Mouse (Mus musculus) hindbrain, embryonic 11.5 days (tissue): ENCODE measurements around the gene Gm9767. TPM values are rescaled to one million over a fixed set of nuclear protein-coding genes. Genes with fewer than 3 reads are reported as not detected.

Experiments
- ATAC-seq: fragments of 200-750 bp; cut with Nextera tagmentation; 2 replicates; pipeline ENCODE4 v1.8.0; 2017; ENCODE audit warnings: mild to moderate bottlenecking, moderate TSS enrichment, moderate library complexity; ENCODE audit not compliant: low FRiP score
- DNase-seq: peaks from one replicate; pipeline ENCODE4 v3.0.0-alpha.2; 2015; ENCODE audit warnings: low spot score
- H3K27ac ChIP-seq: fragments of 300-500 bp; sonication (generic); 2 replicates; pipeline ENCODE4 v1.5.1; 2014; ENCODE audit warnings: mild to moderate bottlenecking, low read depth, low read length
- H3K27me3 ChIP-seq: fragments of 300-500 bp; sonication (generic); 2 replicates; pipeline ENCODE4 v1.6.1; 2014; ENCODE audit warnings: mild to moderate bottlenecking, low read length, moderate library complexity, mixed read lengths; ENCODE audit not compliant: control insufficient read depth, insufficient read depth
- H3K36me3 ChIP-seq: fragments of 300-500 bp; sonication (generic); 2 replicates; pipeline ENCODE4 v1.6.1; 2014; ENCODE audit warnings: mild to moderate bottlenecking, low read length, moderate library complexity, mixed read lengths; ENCODE audit not compliant: control insufficient read depth, insufficient read depth
- H3K4me1 ChIP-seq: fragments of 300-500 bp; sonication (generic); replicated peaks from 2 replicates; pipeline ENCODE4 v1.6.1; 2014; ENCODE audit warnings: low read length, mixed read lengths; ENCODE audit not compliant: control insufficient read depth, insufficient read depth
- H3K4me2 ChIP-seq: fragments of 300-500 bp; sonication (generic); replicated peaks from 2 replicates; pipeline ENCODE4 v1.6.1; 2014; ENCODE audit warnings: mild to moderate bottlenecking, low read depth, low read length
- H3K4me3 ChIP-seq: fragments of 300-500 bp; sonication (generic); 2 replicates; pipeline ENCODE4 v1.5.1; 2014; ENCODE audit warnings: low read depth, low read length
- H3K9ac ChIP-seq: fragments of 300-500 bp; sonication (generic); 2 replicates; pipeline ENCODE4 v1.6.1; 2014; ENCODE audit warnings: low read depth, low read length
- H3K9me3 ChIP-seq: fragments of 300-500 bp; sonication (generic); 2 replicates; pipeline ENCODE4 v1.6.1; 2016; ENCODE audit warnings: low read length; ENCODE audit not compliant: control insufficient read depth
- WGBS: fragments of 180-500 bp; shearing (Covaris S2); extraction: QIAGEN DNeasy Blood & Tissue Kit; methylation state at CpG from one replicate; pipeline ENCODE4 v1.1.7; 2014; 5-methylcytosine and 5-hydroxymethylcytosine counted together
- polyA plus RNA-seq: library from polyadenylated mRNA; unstranded; fragments of >200 nt; fragmentation: Nextera tagmentation; extraction: Ambion mirVana; gene quantifications from 2 replicates; pipeline ENCODE4 v1.2.1, GENCODE M21; 2014

Gene Gm9767
- polyA plus RNA-seq = 0.25 and 1.0 TPM in 2 replicates

DNA sequence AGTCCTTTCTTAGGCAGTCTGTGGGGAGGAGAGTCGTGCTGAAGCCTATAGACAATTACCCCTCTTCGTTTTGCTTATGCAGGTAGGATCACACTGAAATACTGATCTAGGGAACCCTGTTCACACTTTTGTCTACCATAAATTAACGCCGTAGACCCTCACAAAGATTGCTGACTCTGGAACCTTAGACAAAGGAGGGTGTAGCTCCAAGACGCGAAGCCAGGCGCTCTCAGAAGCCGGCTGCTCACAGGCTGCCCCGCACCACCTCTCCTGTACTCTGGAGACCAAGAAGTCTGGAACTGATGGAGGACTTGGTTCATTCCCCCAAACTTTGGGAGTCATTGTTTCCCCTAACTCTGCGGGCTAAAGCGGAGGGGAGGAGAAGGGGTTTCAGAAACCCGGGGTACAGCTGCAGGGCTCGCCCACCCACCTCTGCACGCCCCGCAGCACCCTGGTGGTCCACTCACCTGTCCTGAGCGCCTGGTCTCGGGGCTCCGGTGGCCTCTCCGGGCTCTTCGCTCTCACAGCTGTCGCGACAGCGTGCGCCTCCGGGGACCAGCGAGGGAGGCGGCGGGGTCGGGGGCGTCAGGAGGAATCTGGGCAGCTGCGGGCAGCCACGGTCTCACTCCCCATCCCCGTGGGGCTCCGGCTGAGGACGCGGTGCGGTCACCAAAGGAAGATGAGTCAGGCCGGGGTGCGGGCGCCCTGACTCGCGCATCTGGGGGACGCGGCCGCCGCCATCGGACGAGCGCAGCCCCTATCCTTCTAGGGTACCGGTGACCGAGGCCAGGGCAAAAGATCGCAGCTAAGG lies at the start of gene Gm9767:
TSS of gene Gm9767 (plus strand) at position 585 of the 811 bp plus-strand sequence.
- peak within 1 kb of the TSS; percentile 88 for H3K4me2 ChIP-seq
- peak; percentile 73 for ATAC-seq
- H3K36me3 ChIP-seq = no peaks in the 10 kb centered on the region
- no peaks in the 10 kb centered on the region for H3K9me3 ChIP-seq
- H3K27me3 ChIP-seq = no peaks in the 10 kb centered on the region
- no peaks in the 10 kb centered on the region for H3K4me1 ChIP-seq
- no peak within 1 kb of the TSS for H3K27ac ChIP-seq
- H3K9ac ChIP-seq = peak within 1 kb of the TSS; percentile 81
- DNase-seq = peak; percentile 57
- peak within 1 kb of the TSS; percentile 69 for H3K4me3 ChIP-seq
- 2% methylated on average over 52 of the region's 52 CpGs for WGBS

GRCm38 (mm10) chr10:26034931-26035330 lies 43.1 kb upstream of the Gm9767 start:
- Histone ChIP-seq H3K4me2 (no peak overlapping the region), H3K4me3 (no peak overlapping the region), H3K9me3 (no peaks in the 10 kb centered on the region), H3K27me3 (no peaks in the 10 kb centered on the region), H3K27ac (no peak overlapping the region), H3K36me3 (no peaks in the 10 kb centered on the region), H3K9ac (no peak overlapping the region), H3K4me1 (no peaks in the 10 kb centered on the region)
- ATAC-seq (no peak), DNase-seq (no peak)
- 83% methylated on average over 5 of the region's 5 CpGs for WGBS

- Histone ChIP-seq H3K4me2 (no peak overlapping the region), H3K4me3 (no peak overlapping the region), H3K27ac (no peak overlapping the region), H3K9me3 (no peaks in the 10 kb centered on the region), H3K36me3 (no peaks in the 10 kb centered on the region), H3K9ac (no peak overlapping the region), H3K4me1 (no peaks in the 10 kb centered on the region), H3K27me3 (no peaks in the 10 kb centered on the region)
- ATAC-seq (no peak), DNase-seq (no peak)
- 95% methylated on average over 2 of the region's 2 CpGs for WGBS
Observed at GRCm38 (mm10) chr10:26051177-26051576, 26.9 kb upstream of the Gm9767 start.

DNA sequence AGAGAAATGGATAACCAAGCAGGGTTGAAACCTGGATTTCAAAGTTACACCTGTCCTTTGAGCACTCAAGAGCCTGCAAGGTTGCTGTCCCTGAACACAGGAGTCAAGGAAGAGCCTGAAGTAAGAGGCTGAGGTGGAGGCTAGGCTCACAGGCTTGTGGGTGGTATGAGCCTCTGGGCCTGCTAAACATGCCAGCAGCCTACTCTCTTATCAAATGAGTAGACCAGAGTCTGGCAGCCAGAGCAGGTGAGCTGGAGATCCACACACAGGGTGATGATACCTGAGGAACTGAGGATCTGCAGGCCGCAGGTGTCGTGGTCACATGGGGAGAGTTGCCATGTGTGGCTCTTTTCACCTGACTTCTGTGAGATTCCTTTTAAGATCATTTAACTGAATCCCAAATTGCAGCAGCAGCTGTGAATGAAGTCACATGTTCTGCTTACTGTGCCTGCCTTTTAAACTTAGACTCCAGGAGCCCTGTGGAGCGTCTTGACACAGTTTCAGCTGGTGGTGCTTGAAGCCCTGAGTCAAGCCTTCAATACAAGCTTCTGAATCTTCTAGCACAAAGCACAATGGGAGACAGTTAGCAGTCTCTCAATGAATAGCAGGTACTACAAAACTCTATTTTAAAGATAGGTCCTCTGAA lies 18.3 kb upstream of the Gm9767 start:
- no peaks in the 10 kb centered on the region for H3K36me3 ChIP-seq
- no peak overlapping the region for H3K4me2 ChIP-seq
- no peak overlapping the region for H3K4me3 ChIP-seq
- 85% methylated on average over 3 of the region's 3 CpGs for WGBS
- H3K27ac ChIP-seq = no peak overlapping the region
- H3K9me3 ChIP-seq = no peaks in the 10 kb centered on the region
- no peaks in the 10 kb centered on the region for H3K27me3 ChIP-seq
- DNase-seq (no peak), ATAC-seq (no peak)
- H3K9ac ChIP-seq = no peak overlapping the region
- H3K4me1 ChIP-seq = no peaks in the 10 kb centered on the region

DNA sequence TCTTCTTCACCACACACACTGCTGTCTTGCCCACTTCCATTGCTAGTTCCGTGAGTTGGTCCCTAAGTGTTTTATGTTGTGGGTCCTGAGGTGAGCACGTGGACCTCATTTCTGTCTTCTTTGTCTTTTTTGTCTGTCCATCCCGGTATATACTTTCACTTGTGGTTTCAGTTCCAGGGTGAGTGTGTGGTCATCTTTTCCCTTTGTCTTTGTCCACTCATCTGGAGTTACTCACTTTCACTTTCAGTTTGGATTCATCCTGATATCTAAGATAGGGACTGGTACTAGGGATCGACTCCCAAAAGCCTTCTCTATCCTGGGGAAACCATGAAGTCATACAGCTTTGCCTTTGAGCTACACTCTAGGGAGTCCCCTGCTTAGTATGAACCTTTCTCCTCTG lies 15.0 kb upstream of the Gm9767 start:
- no peak for DNase-seq
- H3K36me3 ChIP-seq = no peaks in the 10 kb centered on the region
- ATAC-seq = no peak
- H3K27ac ChIP-seq = no peak overlapping the region
- H3K4me1 ChIP-seq = no peaks in the 10 kb centered on the region
- H3K27me3 ChIP-seq = no peaks in the 10 kb centered on the region
- no peak overlapping the region for H3K4me2 ChIP-seq
- H3K4me3 ChIP-seq = no peak overlapping the region
- no peak overlapping the region for H3K9ac ChIP-seq
- 86% methylated on average over 4 of the region's 4 CpGs for WGBS
- no peaks in the 10 kb centered on the region for H3K9me3 ChIP-seq

- no peaks in the 10 kb centered on the region for H3K9me3 ChIP-seq
- H3K36me3 ChIP-seq = no peaks in the 10 kb centered on the region
- ATAC-seq (no peak), DNase-seq (no peak)
- H3K4me3 ChIP-seq = no peak overlapping the region
- no peak overlapping the region for H3K27ac ChIP-seq
- WGBS = 84% methylated on average over 5 of the region's 5 CpGs
- no peak overlapping the region for H3K9ac ChIP-seq
- no peak overlapping the region for H3K4me2 ChIP-seq
- no peaks in the 10 kb centered on the region for H3K27me3 ChIP-seq
- H3K4me1 ChIP-seq = no peaks in the 10 kb centered on the region
Observed at GRCm38 (mm10) chr10:26071986-26072385, 6.1 kb upstream of the Gm9767 start.

DNA sequence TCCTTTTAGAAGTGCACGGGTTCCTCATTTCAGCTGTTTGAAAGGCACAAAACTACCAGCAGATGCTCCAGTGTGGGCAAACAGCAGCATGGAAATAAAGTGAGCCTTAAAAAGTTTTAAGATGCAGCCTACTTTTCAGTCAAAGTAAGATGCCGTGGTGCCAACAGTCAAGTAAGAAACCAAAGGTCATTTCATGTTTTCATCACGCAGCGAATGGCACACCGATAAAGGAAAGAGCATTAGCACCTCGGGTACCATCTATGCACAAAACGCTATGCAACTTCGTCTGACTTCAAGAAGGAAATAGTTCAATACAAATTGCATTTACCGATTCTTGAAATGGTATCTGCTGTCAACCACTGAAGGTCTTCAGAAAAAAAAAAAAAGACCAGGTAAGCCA lies 1.1 kb upstream of the Gm9767 start:
- H3K9ac ChIP-seq = no peak overlapping the region
- H3K27me3 ChIP-seq = no peaks in the 10 kb centered on the region
- ATAC-seq (no peak), DNase-seq (no peak)
- H3K4me2 ChIP-seq = peak overlapping the region; percentile 22
- H3K9me3 ChIP-seq = no peaks in the 10 kb centered on the region
- H3K27ac ChIP-seq = no peak overlapping the region
- peak overlapping the region; percentile 13; the same call in 1 of the 2 replicates for H3K4me3 ChIP-seq
- 91% methylated on average over 9 of the region's 9 CpGs for WGBS
- no peaks in the 10 kb centered on the region for H3K4me1 ChIP-seq
- no peaks in the 10 kb centered on the region for H3K36me3 ChIP-seq

DNA sequence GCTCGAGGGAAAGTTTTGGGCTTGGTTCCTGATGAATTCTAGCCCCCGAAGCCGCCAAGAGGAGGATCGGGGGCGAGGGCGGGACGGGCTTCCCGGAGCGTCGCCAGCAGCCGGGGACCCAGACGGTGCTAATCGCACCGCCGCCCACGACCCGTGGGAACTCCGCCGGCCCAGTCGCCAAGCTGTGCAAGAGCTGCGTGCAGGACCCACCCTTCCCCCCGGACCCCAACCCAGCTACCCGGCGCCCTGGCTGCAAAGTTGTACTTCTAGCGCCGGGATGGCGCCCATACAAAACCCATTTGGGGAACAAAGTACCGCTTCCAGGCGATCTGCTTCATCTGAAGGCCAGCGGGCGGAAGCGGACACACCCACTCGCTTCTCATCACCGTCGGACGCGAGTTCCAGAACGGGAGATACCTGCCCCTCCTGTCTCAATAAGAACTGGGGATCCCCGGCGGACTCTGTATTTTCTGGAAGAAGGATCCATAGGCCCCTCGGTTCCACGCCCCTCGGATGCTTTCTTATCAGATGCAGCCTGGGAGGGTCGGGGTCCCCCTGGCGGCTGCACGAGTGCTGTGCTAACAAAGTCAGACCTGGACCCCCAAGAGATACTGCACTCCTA lies 577 bp downstream of the Gm9767 start, which contains the start of gene Tmem200a:
TSS of gene Tmem200a (minus strand) at position 532 of the 622 bp plus-strand sequence.
- H3K27me3 ChIP-seq = no peaks in the 10 kb centered on the region
- no peaks in the 10 kb centered on the region for H3K36me3 ChIP-seq
- 0% methylated on average over 45 of the region's 46 CpGs for WGBS
- no peaks in the 10 kb centered on the region for H3K9me3 ChIP-seq
- peak within 1 kb of the TSS; percentile 69 for H3K4me3 ChIP-seq
- H3K4me2 ChIP-seq = peak within 1 kb of the TSS; percentile 88
- peak within 1 kb of the TSS; percentile 81 for H3K9ac ChIP-seq
- DNase-seq (peak; percentile 88), ATAC-seq (peak; percentile 94)
- H3K27ac ChIP-seq = no peak within 1 kb of the TSS
- H3K4me1 ChIP-seq = no peaks in the 10 kb centered on the region
